Mouse (Mus musculus) forebrain, embryonic 11.5 days (tissue): Measurements from ENCODE around the gene Aven. TPM values are rescaled to one million over a fixed set of nuclear protein-coding genes. Genes with fewer than 3 reads are reported as not detected.

Source experiments
- ATAC-seq: fragments of 200-750 bp; cut with Nextera tagmentation; replicated peaks from 2 replicates; pipeline ENCODE4 v1.8.0; 2017; ENCODE audit warnings: moderate TSS enrichment; ENCODE audit not compliant: low FRiP score
- DNase-seq: peaks from one replicate; pipeline ENCODE4 v3.0.0-alpha.2; 2017; ENCODE audit warnings: low spot score
- H3K27ac ChIP-seq: fragments of 300-500 bp; sonication (generic); 2 replicates; pipeline ENCODE4 v1.5.1; 2014; ENCODE audit warnings: low read depth, low read length
- H3K27me3 ChIP-seq: fragments of 300-500 bp; sonication (generic); 2 replicates; pipeline ENCODE4 v1.6.1; 2014; ENCODE audit warnings: mild to moderate bottlenecking, low read length, mixed read lengths; ENCODE audit not compliant: control insufficient read depth, insufficient read depth
- H3K36me3 ChIP-seq: fragments of 300-500 bp; sonication (generic); 2 replicates; pipeline ENCODE4 v1.6.1; 2014; ENCODE audit warnings: mild to moderate bottlenecking, low read length, moderate library complexity, mixed read lengths; ENCODE audit not compliant: control insufficient read depth, insufficient read depth
- H3K4me1 ChIP-seq: fragments of 300-500 bp; sonication (generic); replicated peaks from 2 replicates; pipeline ENCODE4 v1.6.1; 2014; ENCODE audit warnings: low read length, mixed read lengths; ENCODE audit not compliant: control insufficient read depth, insufficient read depth
- H3K4me2 ChIP-seq: fragments of 300-500 bp; sonication (generic); 2 replicates; pipeline ENCODE4 v1.6.1; 2014; ENCODE audit warnings: low read depth, mild to moderate bottlenecking, low read length, moderate library complexity, mixed read lengths; ENCODE audit not compliant: severe bottlenecking
- H3K4me3 ChIP-seq: fragments of 300-500 bp; sonication (generic); 2 replicates; pipeline ENCODE4 v1.5.1; 2014; ENCODE audit warnings: low read depth, low read length
- H3K9ac ChIP-seq: fragments of 300-500 bp; sonication (generic); 2 replicates; pipeline ENCODE4 v1.6.1; 2014; ENCODE audit warnings: low read length
- H3K9me3 ChIP-seq: fragments of 300-500 bp; sonication (generic); 2 replicates; pipeline ENCODE4 v1.6.1; 2016; ENCODE audit warnings: low read length, mixed read lengths; ENCODE audit not compliant: control insufficient read depth
- WGBS: fragments of 180-500 bp; shearing (Covaris S2); extraction: QIAGEN DNeasy Blood & Tissue Kit; methylation state at CpG from one replicate; pipeline ENCODE4 v1.1.7; 2014; 5-methylcytosine and 5-hydroxymethylcytosine counted together
- microRNA-seq: library from miRNA; unstranded; fragments of <30 nt; microRNA quantifications from one replicate; pipeline ENCODE4, GENCODE M21; 2016; ENCODE audit not compliant: insufficient number of aligned reads
- polyA plus RNA-seq: library from polyadenylated mRNA; unstranded; fragments of >200 nt; fragmentation: Nextera tagmentation; extraction: Ambion mirVana; gene quantifications from 2 replicates; pipeline ENCODE4 v1.2.1, GENCODE M21; 2014

The Aven gene
- polyA plus RNA-seq, 1 experiment from 2014 or later: 6.1 TPM

- Histone ChIP-seq H3K4me1 (no peaks in the 10 kb centered on the region), H3K36me3 (no peaks in the 10 kb centered on the region), H3K9ac (no peak overlapping the region), H3K4me2 (no peak overlapping the region), H3K9me3 (no peaks in the 10 kb centered on the region), H3K27me3 (no peaks in the 10 kb centered on the region), H3K4me3 (no peak overlapping the region), H3K27ac (no peak overlapping the region)
- ATAC-seq: no peak
- WGBS: 11% methylated on average over 1 of the region's 1 CpGs
- no peak for DNase-seq
These were observed 184.5 kb downstream of the Aven start for GRCm38 (mm10) chr2:112677246-112677645.

GRCm38 (mm10) chr2:112681817-112682216 is 189.1 kb downstream of the Aven start:
- Histone ChIP-seq H3K36me3 (no peaks in the 10 kb centered on the region), H3K4me1 (no peaks in the 10 kb centered on the region), H3K9me3 (no peaks in the 10 kb centered on the region), H3K27ac (no peak overlapping the region), H3K27me3 (no peaks in the 10 kb centered on the region), H3K4me3 (no peak overlapping the region), H3K9ac (no peak overlapping the region), H3K4me2 (no peak overlapping the region)
- WGBS: 84% methylated on average over 5 of the region's 5 CpGs
- ATAC-seq (no peak), DNase-seq (no peak)

Small RNA genes lying within 50 kb of the gene (microRNA-seq; reads per million reads assigned to microRNA genes)
- not detected for gene Gm44374

Other genes with a start within 250 kb of the Aven start
- 0.05 TPM in 1 of 2 replicates, not detected in the other for gene Nutm1, start 233.7 kb upstream of the Aven start, polyA plus RNA-seq
- gene Nop10, start 231.0 kb upstream of the Aven start, polyA plus RNA-seq: 157 and 176 TPM in 2 replicates
- gene Slc12a6, start 227.1 kb upstream of the Aven start, polyA plus RNA-seq: 16.0 and 16.2 TPM in 2 replicates
- gene Gm21985, start 226.7 kb upstream of the Aven start, polyA plus RNA-seq: 0.09 TPM in 1 of 2 replicates, not detected in the other
- gene Emc4, start 124.9 kb upstream of the Aven start, polyA plus RNA-seq: 99.7 and 111 TPM in 2 replicates
- gene Katnbl1, start 113.8 kb upstream of the Aven start, polyA plus RNA-seq: 49.8 and 53.6 TPM in 2 replicates
- 9.9 and 11.6 TPM in 2 replicates for gene Emc7, start 38.0 kb upstream of the Aven start, polyA plus RNA-seq
- gene Chrm5, start 12.2 kb upstream of the Aven start, polyA plus RNA-seq: 0.27 TPM in 1 of 2 replicates, not detected in the other